Mouse (Mus musculus): ENCODE measurements around the gene Zfand4. TPM values are rescaled to one million over a fixed set of nuclear protein-coding genes. Genes with fewer than 3 reads are reported as not detected.

Zfand4 gene
- polyA plus RNA-seq, 1 experiment from 2014 or later: 3.2 TPM

GRCm38 (mm10) chr6:116378892-116379291 lies 114.9 kb downstream of the Zfand4 start:
- WGBS: 86% methylated on average over 7 of the region's 7 CpGs
- H3K4me1 ChIP-seq (ENCODE audit: control insufficient read depth, insufficient read depth, low read length): peaks cover 3% of the 10 kb centered on the region; the same call in 1 of the 2 replicates
- H3K9ac ChIP-seq (ENCODE audit: low read depth, low read length): no peak overlapping the region
- H3K4me2 ChIP-seq (ENCODE audit: low read depth, low read length): no peak overlapping the region
- H3K27ac ChIP-seq (ENCODE audit: low read length): no peak overlapping the region
- H3K27me3 ChIP-seq (replicated peaks; ENCODE audit: control insufficient read depth, insufficient read depth, low read length): no peaks in the 10 kb centered on the region
- no peak overlapping the region for H3K4me3 ChIP-seq (ENCODE audit: low read length)
- H3K36me3 ChIP-seq (ENCODE audit: control insufficient read depth, insufficient read depth, low read length): no peaks in the 10 kb centered on the region
- no peaks in the 10 kb centered on the region for H3K9me3 ChIP-seq (ENCODE audit: control insufficient read depth, low read length)
- no peak for ATAC-seq

Other genes with a start within 250 kb of the Zfand4 start
- 7.4 and 8.9 TPM in 2 replicates for gene Tmcc1, start 70.7 kb upstream of the Zfand4 start, polyA plus RNA-seq (2015; fragmentation: Nextera tagmentation; extraction: Ambion mirVana)
- 53.9 and 61.4 TPM in 2 replicates for gene Washc2, start 56.2 kb upstream of the Zfand4 start, polyA plus RNA-seq (2015; fragmentation: Nextera tagmentation; extraction: Ambion mirVana)
- 29.9 and 33.0 TPM in 2 replicates for gene March8, start 73.8 kb downstream of the Zfand4 start, polyA plus RNA-seq (2015; fragmentation: Nextera tagmentation; extraction: Ambion mirVana)
- gene Alox5, start 197.0 kb downstream of the Zfand4 start, polyA plus RNA-seq (2015; fragmentation: Nextera tagmentation; extraction: Ambion mirVana): 2.0 TPM in 2 replicates
- gene Olfr211, start 224.9 kb downstream of the Zfand4 start, polyA plus RNA-seq (2015; fragmentation: Nextera tagmentation; extraction: Ambion mirVana): not detected in 2 replicates
- gene Olfr212, start 242.3 kb downstream of the Zfand4 start, polyA plus RNA-seq (2015; fragmentation: Nextera tagmentation; extraction: Ambion mirVana): not detected in 2 replicates

All from intestine, embryonic 16.5 days (tissue).